Mouse (Mus musculus): ENCODE measurements at regions not wholly inside any gene's neighbourhood (a gene's known extent, or its start where the extent isn't known, plus 50 kb on each side); places are given as distances from the start of the nearest gene placed in this dataset.

DNA sequence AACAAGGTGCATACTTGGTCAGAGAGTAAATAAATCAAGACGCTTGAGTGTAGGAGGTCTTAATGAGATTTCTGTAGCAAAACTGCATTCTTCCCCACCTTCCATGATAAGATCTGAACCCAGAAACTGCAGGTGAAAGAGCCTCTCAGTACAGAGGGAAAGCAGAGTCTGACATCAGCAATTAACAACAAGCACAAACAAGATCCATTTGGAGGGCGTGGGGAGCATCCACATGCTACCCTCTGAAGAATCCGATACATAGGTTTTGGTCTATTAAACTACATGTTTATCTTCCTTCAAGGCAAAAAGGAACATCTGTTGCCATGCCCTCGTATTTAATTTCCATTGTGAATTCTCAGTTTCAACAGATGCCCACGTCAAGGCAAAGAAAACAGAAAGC, 124.2 kb downstream of the S1pr1 start:
- Histone ChIP-seq H3K27me3 (no peaks in the 10 kb centered on the region), H3K4me1 (no peaks in the 10 kb centered on the region), H3K4me3 (no peak overlapping the region), H3K36me3 (no peaks in the 10 kb centered on the region), H3K9ac (no peak overlapping the region), H3K4me2 (no peak overlapping the region), H3K27ac (no peak overlapping the region), H3K9me3 (no peaks in the 10 kb centered on the region)
- 58% methylated on average over 5 of the region's 5 CpGs for WGBS
- ATAC-seq (ENCODE audit: borderline replicate concordance, extremely low read depth, low FRiP score, low TSS enrichment) = no peak

DNA sequence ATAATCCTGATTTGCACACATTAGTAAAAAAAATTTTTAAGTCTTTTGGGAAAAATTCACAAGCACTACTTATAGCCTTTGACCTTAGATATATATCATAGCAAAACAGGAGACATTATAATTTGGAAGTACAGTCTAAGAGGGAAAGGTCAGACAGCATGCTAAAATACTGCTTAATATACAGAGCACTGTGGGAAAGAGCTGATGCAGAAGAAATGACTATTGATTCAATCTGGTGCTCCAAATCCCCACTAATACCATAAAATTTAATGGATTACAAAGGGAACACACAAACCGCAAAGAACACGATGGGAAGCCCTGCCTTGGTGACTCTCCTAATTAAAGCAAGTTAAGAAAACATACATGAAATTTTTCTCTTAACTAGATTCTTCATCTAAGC, 126.3 kb downstream of the S1pr1 start:
- 75% methylated on average over 2 of the region's 2 CpGs for WGBS
- ATAC-seq (ENCODE audit: borderline replicate concordance, extremely low read depth, low FRiP score, low TSS enrichment) = no peak

DNA sequence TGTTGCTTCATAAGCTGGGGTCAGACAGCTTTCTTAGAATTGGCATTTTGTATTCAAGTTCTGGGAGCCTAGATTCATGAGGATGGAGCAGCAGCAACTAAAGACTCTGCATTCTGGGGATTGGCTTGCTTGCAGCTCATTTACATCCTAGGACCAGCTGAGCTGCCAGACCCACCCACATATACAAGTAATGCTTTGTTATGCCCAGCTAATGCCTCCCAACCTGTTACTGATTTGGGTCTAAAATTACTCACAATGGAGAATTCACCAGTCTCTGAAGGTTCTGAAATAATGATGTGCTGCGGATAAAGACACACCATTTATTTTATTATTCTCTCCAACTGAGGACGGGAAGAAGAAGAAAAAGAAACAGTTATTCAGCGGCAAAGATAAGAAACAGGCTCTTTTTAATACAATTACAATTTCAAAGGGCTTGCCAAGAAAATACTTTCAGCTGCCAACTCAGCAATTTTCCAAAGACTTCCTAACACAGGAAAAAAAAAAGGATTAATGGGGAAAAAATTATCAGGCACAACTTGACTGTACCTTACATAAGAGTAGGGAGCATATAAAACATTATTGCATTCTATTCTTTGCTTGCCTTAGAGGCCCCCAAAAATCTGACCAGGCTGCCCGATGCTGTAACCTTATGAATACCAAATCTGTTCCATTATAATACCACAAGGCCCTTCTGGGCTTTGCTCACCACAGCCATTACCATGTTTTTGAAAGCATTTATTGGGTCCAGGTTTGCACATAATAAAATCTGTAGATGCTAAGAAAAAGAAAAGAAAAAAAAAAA, 134.5 kb downstream of the S1pr1 start:
- H3K36me3 ChIP-seq = no peaks in the 10 kb centered on the region
- no peaks in the 10 kb centered on the region for H3K27me3 ChIP-seq
- no peak overlapping the region for H3K27ac ChIP-seq
- no peak overlapping the region for H3K9ac ChIP-seq
- no peaks in the 10 kb centered on the region for H3K4me1 ChIP-seq
- H3K4me3 ChIP-seq = no peak overlapping the region
- 46% methylated on average over 4 of the region's 4 CpGs for WGBS
- no peak for ATAC-seq (ENCODE audit: borderline replicate concordance, extremely low read depth, low FRiP score, low TSS enrichment)
- no peak overlapping the region for H3K4me2 ChIP-seq
- H3K9me3 ChIP-seq = no peaks in the 10 kb centered on the region

More for the DNA sequence above, 126.3 kb downstream of the S1pr1 start:
- H3K36me3 ChIP-seq = no peaks in the 10 kb centered on the region
- no peak overlapping the region for H3K4me3 ChIP-seq
- no peak overlapping the region for H3K4me2 ChIP-seq
- no peak overlapping the region for H3K9ac ChIP-seq
- H3K9me3 ChIP-seq = no peaks in the 10 kb centered on the region
- no peak overlapping the region for H3K27ac ChIP-seq
- no peaks in the 10 kb centered on the region for H3K27me3 ChIP-seq
- H3K4me1 ChIP-seq = no peaks in the 10 kb centered on the region

DNA sequence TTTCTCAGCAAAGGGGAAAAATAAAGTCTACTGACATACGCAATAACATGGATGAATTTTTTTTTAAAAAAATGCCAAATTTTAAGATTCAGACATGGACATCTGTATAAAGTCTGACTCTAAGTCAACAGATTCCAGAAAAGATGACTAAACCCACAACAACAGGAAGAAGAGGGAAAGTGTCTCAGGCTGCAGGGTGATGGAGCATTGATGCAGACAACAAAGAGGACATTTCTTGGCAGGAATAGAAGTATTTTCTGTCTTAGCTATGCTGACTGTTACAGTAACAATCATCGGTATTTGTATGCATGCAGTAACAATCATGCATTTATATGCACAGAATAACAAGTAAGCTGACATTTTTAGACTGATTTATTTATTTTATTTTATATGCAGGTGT, 139.5 kb downstream of the S1pr1 start:
- H3K9ac ChIP-seq = no peak overlapping the region
- 80% methylated on average over 2 of the region's 2 CpGs for WGBS
- H3K27me3 ChIP-seq = no peaks in the 10 kb centered on the region
- H3K4me3 ChIP-seq = no peak overlapping the region
- no peak overlapping the region for H3K27ac ChIP-seq
- H3K4me2 ChIP-seq = no peak overlapping the region
- H3K36me3 ChIP-seq = no peaks in the 10 kb centered on the region
- H3K4me1 ChIP-seq = no peaks in the 10 kb centered on the region
- no peaks in the 10 kb centered on the region for H3K9me3 ChIP-seq
- ATAC-seq (ENCODE audit: borderline replicate concordance, extremely low read depth, low FRiP score, low TSS enrichment) = no peak

DNA sequence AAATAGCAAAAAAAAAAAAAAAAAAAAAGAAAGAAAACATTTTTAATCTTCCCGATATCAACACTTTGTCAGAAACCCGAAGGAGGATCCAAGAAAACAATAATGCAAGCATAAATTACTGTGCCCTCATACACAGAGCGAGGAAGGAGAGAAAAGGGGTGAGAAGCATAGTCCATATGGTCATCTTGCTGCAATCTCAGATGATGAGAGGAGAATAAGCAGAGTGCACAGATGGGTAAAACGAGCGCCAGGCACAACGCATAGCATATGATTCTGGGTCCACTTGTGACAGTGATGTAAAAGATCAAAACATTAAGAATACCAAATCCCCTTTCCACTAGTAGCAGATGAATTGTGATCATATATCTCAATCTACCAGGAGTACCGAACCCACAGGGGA, 152.1 kb downstream of the S1pr1 start:
- Histone ChIP-seq H3K27me3 (no peaks in the 10 kb centered on the region), H3K4me3 (no peak overlapping the region), H3K27ac (no peak overlapping the region), H3K4me1 (no peaks in the 10 kb centered on the region), H3K4me2 (no peak overlapping the region), H3K9ac (no peak overlapping the region), H3K36me3 (no peaks in the 10 kb centered on the region), H3K9me3 (no peaks in the 10 kb centered on the region)
- 82% methylated on average over 7 of the region's 7 CpGs for WGBS
- ATAC-seq (ENCODE audit: borderline replicate concordance, extremely low read depth, low FRiP score, low TSS enrichment) = no peak

DNA sequence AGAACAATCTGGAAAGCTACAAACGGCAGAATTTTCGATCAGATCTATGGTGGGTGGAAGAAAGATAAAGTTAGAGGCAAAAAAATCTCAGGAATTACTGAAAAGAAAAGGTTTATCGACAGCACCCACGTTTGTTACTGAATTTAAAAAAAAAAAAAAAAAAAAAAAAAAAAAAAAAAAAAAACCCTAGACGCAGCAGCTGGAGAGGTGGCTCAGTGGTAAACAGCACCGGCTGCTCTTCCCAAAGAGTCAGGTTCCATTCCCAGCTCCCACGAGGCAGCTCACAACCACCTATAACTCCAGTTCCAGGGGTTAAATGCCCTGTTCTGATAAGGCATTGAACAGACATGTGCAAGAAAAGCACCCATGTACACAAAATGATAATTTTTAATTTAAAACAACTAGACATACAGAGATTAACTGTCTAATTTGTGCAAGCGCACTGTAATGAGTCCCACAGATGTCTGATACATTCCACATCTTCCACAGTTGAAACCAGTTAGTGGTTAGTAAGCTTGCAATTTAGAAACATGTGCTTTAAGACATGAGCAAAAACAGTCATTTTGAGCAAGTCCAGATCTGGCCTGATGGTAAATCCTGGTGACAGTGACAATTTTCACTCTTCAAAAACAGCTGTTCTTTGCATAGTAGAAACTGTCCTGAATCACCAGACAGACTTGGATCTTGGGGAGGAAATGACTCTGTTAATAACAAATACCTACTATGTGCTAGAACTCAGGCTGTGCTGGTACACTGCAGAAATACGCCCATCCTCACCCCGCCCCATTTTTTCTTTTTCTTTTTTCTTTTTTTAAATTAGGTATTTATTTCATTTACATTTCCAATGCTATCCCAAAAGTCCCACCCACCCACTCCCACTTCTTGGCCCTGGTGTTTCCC, 159.8 kb downstream of the S1pr1 start:
- Histone ChIP-seq H3K27me3 (no peaks in the 10 kb centered on the region), H3K4me3 (no peak overlapping the region), H3K4me2 (no peak overlapping the region), H3K9ac (no peak overlapping the region), H3K9me3 (no peaks in the 10 kb centered on the region), H3K4me1 (no peaks in the 10 kb centered on the region), H3K27ac (no peak overlapping the region), H3K36me3 (no peaks in the 10 kb centered on the region)
- ATAC-seq (ENCODE audit: borderline replicate concordance, extremely low read depth, low FRiP score, low TSS enrichment) = no peak
- WGBS = 73% methylated on average over 10 of the region's 10 CpGs

DNA sequence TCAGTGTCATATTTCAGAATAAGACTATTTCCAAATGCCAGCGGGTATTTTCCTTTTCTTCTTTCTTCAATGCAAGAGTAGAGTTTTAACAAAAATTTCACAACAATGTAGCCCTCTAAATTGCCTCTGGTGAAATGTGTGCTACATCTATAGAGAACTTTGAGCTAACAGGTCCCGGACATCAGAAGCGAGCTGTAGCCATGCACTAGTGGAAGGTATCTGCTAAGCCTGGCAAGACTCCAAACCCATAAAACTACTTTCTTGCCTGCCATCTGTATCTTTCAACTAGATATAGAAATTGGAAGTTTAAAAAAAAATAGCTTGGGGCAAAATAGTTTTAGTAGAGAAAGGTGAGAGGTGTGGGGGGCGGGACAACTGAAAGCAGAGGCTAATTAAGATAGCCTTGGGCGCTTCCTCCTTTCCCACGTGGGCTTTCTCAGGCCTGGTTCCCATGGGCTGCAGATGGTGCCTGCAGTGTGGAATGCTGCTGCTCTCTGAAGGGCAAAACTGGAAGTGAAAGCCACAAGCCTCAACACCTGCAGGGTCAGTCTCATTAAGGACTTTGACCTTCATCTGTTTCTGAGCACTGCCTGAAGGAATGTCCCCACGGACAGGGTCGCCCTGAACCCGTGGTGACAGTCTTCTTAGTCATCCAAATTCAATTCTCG, 160.9 kb downstream of the S1pr1 start:
- Histone ChIP-seq H3K27me3 (no peaks in the 10 kb centered on the region), H3K9ac (no peak overlapping the region), H3K27ac (no peak overlapping the region), H3K36me3 (no peaks in the 10 kb centered on the region), H3K4me3 (no peak overlapping the region), H3K4me1 (no peaks in the 10 kb centered on the region), H3K9me3 (no peaks in the 10 kb centered on the region), H3K4me2 (no peak overlapping the region)
- WGBS = 51% methylated on average over 10 of the region's 10 CpGs
- ATAC-seq (ENCODE audit: borderline replicate concordance, extremely low read depth, low FRiP score, low TSS enrichment) = no peak

DNA sequence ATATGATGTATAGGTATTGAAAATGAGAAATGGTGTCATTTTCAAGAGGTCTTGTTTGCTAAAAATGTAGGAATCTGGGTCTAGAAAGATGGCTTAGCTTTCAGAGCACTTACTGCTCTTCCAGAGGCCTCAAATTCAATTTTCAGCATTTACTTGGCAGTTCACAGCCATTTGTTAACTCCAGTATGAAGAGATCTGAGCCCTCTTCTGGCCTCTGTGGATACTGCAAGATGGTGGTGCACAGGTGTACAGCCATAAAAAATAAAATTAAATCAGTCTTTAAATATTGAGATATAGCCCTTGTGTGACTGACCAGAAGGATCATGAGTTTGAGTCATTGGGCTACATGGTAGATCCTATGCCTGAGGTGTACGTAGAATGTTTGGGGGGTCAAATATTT, 173.1 kb downstream of the S1pr1 start:
- WGBS = 70% methylated on average over 1 of the region's 1 CpGs
- H3K36me3 ChIP-seq = no peaks in the 10 kb centered on the region
- no peak overlapping the region for H3K9ac ChIP-seq
- H3K27me3 ChIP-seq = no peaks in the 10 kb centered on the region
- no peak for ATAC-seq (ENCODE audit: borderline replicate concordance, extremely low read depth, low FRiP score, low TSS enrichment)
- no peak overlapping the region for H3K4me2 ChIP-seq
- no peaks in the 10 kb centered on the region for H3K9me3 ChIP-seq
- no peak overlapping the region for H3K27ac ChIP-seq
- no peak overlapping the region for H3K4me3 ChIP-seq
- H3K4me1 ChIP-seq = no peaks in the 10 kb centered on the region

DNA sequence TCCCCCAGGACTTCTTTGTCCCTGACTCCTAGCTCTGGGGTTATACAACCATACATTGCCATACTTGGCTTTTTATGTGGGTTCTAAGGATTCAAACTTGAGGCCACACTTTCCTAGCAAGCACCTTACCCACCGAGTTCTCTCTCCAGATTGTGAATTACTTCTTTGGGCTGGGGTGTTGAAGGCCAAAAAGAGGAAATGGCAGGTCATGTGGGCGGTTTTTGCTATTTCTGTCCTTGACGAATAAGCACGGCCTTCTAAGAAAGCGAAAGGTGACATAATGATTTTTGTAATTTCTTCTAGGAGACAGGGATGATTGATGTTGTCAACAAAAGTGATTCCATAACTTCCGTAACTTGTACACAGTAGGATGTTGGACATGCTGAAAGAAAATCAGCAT, 176.5 kb downstream of the S1pr1 start:
- Histone ChIP-seq H3K4me3 (no peak overlapping the region), H3K9ac (no peak overlapping the region), H3K27ac (no peak overlapping the region), H3K36me3 (no peaks in the 10 kb centered on the region), H3K4me2 (no peak overlapping the region), H3K9me3 (no peaks in the 10 kb centered on the region), H3K4me1 (no peaks in the 10 kb centered on the region), H3K27me3 (no peaks in the 10 kb centered on the region)
- no peak for ATAC-seq (ENCODE audit: borderline replicate concordance, extremely low read depth, low FRiP score, low TSS enrichment)
- WGBS = 64% methylated on average over 6 of the region's 6 CpGs

DNA sequence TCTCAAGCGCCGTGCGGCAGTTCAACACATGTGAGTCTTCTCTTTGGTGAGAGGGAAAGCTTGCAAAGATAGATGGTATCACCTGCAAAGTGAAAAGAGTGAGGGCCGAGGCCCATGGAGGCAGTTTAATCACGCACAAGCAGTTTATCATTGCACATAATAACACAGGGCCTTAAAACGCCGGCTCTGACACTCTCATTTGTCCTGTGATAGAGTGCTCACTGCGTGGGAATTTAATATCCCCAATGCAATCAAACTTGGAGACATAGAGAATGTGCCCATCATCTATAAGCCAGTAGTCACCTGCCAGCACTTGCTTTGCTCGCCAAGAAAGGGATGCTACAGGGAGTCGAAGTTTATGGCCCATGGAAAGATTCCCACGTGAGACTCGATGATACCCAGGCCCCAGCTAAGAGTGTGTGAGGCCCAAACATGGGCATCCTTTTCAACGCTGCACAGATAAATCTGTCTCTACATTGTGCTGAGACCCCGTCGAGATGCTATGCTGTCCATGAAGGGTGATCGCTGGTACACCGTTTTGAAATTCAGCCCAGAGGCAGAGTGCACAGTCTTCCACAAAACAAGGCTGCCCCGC, 182.6 kb downstream of the S1pr1 start:
- 78% methylated on average over 18 of the region's 18 CpGs for WGBS
- ATAC-seq (ENCODE audit: borderline replicate concordance, extremely low read depth, low FRiP score, low TSS enrichment) = no peak
- Histone ChIP-seq H3K9me3 (no peaks in the 10 kb centered on the region), H3K27me3 (no peaks in the 10 kb centered on the region), H3K36me3 (no peaks in the 10 kb centered on the region), H3K4me2 (no peak overlapping the region), H3K4me1 (no peaks in the 10 kb centered on the region), H3K27ac (no peak overlapping the region), H3K9ac (no peak overlapping the region), H3K4me3 (no peak overlapping the region)

DNA sequence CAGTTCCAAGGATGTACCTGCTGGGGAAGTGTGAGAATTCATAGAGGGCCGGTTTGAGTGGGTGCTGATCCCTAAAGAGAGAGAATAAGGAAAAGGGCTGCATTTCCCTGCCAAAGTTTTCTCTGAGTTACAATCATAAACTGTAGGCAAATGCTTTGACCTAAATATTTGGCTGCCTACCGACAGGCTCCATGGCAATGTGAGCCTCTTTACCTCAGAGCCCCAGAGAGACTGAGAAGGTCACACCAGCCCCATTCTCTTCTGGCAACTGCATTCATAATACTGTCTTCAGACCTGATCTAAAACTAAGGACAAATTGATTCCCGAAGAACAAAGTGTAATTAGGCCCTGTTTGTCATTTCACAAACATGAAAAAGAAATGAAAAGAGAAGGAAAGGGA, 184.4 kb downstream of the S1pr1 start:
- Histone ChIP-seq H3K9ac (no peak overlapping the region), H3K36me3 (no peaks in the 10 kb centered on the region), H3K4me3 (no peak overlapping the region), H3K27me3 (no peaks in the 10 kb centered on the region), H3K27ac (no peak overlapping the region), H3K4me2 (no peak overlapping the region), H3K4me1 (no peaks in the 10 kb centered on the region), H3K9me3 (no peaks in the 10 kb centered on the region)
- 69% methylated on average over 3 of the region's 3 CpGs for WGBS
- ATAC-seq (ENCODE audit: borderline replicate concordance, extremely low read depth, low FRiP score, low TSS enrichment) = no peak

All from lung, embryonic 15.5 days (tissue).